Mouse (Mus musculus) thymus, postnatal 0 days (tissue): Measurements from ENCODE around the gene Chga. TPM values are rescaled to one million over a fixed set of nuclear protein-coding genes. Genes with fewer than 3 reads are reported as not detected.
A peak's percentile ranks its signal among the peaks of the same experiment; 100 is the strongest.

Source experiments
- DNase-seq: peaks from one replicate; pipeline ENCODE4 v3.0.0-alpha.2; 2015; ENCODE audit warnings: low spot score
- polyA plus RNA-seq: library from polyadenylated mRNA; unstranded; fragments of >200 nt; fragmentation: Nextera tagmentation; extraction: Ambion mirVana; gene quantifications from 2 replicates; pipeline ENCODE4 v1.2.1, GENCODE M21; 2015

Chga gene
- polyA plus RNA-seq, 1 experiment from 2014 or later: 25.2 TPM

DNA sequence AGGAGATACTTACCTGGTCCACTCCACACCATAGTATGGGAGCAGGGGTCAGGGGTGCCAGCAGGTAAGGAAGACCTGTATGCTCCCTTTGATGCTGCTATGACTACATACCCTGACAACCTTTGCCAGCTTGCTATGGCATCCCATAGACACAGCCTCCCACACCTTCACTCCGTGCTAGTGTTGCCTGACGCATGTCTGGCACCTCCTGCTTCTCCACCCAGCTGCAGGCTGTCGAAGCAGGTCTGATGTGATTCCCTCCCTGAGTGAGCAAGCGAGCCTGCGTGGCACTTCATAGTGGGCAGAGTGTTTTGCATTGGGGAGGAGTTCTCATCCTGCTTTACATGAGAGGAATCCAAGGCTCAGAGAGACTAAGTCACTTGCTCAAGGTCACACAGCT lies 2.6 kb downstream of the Chga start:
- DNase-seq: no peak

DNA sequence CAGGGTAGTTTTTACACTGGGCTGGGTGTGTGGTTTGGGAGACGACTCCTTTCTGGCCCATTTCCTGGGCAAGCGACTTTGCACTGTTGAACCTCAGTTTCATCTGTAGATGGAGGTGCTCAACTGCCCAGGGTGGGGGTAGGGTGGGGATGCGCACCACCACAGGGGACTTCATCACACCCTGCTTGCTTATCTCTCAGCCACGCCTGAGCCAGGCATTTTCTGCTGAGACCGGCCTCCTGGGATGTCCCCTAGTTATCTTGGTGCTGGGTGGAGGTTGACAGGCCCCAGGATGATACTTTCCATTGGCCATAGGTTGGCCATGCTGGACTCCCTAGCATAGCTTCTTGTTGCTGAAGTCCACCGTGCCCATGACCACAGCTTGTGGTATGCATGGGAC lies 10.3 kb downstream of the Chga start:
- DNase-seq: no peak

DNA sequence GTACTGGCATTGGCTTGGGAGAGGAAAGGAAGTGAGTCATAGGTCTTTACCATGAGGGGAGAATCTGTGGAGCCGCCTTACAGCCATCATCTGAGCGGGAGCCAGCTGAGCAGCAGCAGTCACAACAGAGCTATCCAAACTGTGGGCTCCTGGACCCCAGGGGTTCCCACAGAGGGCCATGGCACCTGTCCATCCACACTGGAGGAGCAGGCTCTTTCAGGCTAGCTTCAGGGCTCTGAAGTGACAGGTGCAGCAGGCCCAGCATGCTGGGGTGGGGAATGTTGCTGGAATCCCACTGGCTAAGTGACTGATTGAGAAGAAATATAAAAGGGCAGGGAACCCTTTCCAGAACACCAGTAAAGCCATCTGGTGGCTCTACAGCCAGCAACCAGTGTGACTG lies 12.2 kb downstream of the Chga start:
- DNase-seq: no peak

DNA sequence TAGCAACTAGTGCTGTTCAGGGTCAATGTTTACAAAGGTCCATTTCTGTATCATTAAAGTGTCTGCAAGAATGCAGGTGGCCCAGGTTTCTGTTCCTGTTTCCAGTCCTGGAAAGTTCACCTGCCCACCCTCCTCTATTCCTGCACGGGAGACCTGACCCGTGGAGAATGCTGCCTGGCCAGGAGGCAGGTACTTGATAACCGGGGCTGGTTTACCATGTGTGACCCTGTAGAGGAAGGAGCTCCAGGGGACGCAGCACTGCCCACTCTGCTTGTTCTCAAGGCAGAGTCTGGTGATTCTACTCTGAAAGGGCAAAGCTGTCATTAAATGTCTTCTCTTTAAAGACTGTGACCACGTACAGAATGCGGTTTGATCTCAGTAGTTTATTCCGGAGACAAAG lies 13.4 kb downstream of the Chga start:
- DNase-seq: no peak

DNA sequence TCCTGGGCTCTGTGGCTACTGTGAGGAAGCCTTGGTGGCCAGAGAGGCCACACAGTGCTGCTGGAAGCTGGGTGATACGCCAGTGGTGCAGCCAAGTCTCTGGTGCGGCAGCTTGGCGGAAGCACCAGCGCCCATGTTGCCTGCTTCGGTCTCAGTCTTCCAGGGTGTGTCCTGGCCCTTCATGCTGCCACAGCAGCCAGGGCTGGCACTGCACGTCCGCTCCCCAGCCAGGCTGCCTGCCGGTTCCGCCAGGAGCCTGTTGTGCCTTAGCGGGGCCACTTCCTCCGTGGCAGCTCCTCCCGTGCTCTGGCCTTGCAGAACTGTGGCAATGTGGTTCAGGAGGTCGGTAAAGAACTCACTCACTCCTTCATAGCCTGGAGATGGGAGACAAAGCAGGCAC lies 15.3 kb downstream of the Chga start:
- no peak for DNase-seq

DNA sequence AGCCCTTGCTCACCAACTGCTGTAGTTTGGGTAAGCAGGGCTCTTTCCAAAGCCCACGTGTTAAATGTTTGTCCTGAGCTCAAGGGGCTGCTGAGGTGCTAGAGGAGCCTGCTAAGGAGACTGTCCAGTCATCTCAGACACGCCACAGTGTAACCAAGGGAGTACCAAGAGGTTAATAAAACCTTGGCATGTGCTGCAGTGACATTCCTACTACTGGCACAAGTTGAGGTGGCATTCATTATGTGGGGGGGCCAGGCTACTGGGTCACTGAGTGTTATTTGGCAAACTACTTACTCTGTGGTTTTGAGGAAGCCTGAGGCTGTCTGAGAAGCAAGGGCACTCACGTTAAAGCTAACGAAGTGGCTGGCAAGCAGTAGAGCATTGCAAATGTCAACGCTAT lies 16.0 kb downstream of the Chga start:
- no peak for DNase-seq

DNA sequence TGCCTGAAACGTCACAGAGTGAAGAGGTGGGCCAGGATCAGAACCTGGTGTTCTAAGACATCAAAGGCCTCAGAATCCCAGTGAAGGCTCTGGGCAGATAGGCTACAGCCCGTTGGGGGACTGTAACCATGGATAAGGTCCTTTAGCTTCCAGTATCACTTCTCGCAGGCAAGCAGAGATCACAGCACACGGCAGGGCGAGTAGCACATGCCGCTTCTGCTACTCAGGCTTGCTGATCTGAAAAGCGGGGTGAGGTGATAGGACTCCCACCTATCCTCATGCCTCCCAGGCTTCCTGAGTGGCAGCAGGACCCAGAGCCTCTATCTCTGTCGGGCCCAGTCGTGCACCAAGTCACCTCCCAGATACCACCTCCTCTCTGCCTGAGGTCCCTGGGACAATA lies 16.9 kb downstream of the Chga start:
- DNase-seq: no peak

DNA sequence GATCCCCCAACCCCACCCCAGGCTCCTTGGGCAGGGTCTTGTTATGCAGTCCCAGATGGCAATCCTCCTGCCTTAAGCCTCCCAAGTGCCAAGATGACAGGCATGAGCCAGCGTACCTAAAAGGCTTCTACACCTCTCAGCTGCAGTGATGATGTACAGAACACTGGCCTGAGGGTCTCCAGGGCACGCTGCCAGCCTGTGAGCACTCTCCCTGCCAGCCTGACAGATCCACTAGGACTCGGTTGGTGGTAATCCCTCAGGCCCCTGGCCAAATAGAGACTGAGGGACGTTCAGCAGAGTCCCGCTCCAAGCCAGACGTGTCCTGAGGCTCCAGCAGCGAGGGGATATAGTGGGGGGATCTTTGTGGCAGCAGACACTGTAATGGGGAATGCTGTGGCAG lies 18.3 kb downstream of the Chga start:
- no peak for DNase-seq

DNA sequence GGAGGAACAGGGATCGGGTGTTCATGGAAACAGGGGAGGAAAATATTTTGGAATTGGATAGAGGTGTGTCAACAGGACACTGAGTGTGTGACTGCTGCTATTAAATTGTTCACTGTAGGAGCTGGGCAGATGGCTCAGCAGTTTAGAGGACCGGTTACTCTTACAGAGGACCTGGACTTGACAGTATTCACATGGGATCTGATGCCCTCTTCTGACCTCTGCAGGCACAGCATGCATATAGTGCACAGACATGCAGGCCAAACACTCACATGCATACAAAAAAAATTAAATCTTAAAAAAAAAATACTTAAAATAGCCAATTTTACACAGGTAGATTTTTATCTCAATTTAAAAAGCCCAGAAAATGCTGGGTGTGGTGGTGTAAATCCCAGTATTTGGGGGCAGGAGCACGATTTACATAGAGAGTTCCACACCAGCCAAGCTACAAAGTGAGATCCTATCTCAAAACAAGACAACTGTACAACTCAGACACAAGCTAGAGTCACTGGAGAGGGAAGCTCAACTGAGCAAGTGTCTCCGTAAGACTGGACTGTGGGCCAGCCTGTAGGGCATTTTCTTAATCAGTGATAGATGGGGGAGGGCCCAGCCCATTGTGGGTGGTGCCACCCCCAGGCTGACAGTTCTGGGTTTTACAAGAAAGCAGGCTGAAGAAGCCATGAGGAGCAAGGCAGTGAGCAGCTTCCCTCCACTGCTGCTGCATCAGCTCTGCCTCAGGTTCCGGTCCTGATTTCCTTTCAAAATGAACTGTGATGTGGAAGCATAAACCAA lies 21.0 kb downstream of the Chga start:
- no peak for DNase-seq

DNA sequence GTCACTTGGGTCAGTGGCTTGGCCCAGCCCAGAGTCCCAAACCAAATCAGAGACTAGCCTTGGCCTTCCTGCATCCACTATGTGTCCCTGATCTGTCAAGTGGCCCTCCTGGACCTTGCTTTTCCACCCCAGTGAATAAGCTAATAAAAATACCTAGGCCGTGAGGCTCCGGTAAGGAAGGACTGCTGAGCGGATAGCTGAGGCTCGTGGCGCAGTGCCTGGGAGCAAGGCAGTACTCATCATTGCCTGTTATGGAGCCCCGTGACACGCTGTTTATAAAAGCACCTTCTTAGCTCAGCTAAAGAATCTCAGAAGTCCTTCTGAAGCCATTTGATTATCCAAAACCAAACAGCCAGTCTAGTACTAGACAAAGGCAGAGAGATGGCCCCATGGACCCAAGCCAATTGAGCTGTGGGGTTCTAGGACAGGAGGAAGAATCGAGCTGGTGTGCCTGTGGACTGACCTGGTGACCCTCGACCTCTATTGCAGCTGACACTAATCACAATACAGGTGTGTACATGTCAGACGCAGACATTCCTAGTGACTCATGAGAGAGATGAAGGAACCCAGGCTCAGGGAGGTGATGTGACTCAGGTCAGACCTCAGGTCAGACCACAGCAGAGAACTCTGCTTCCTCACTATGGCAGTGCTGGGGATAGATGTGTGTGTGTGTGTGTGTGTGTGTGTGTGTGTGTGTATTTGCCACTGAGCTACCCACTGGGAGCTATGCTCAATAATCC lies 22.1 kb downstream of the Chga start:
- DNase-seq: no peak

DNA sequence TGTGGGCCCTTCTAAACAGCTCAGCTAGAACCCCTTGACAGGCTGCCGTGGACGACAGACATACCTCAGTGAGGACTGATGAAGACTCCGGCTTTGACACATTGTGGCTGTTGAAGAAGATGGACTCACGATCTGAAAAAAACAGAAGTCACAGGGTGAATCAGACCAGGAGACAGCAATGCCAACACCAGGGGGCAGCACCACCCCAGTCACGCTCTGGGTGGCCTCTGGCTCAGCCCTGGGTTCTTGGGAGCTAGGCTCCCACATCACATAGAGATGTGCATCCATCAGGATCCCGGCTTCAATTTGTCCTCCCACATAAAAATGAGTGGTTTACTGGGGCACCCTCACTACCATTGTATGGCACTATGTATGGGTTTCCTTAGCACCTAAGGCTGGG lies 24.3 kb downstream of the Chga start:
- peak; percentile 70 for DNase-seq

DNA sequence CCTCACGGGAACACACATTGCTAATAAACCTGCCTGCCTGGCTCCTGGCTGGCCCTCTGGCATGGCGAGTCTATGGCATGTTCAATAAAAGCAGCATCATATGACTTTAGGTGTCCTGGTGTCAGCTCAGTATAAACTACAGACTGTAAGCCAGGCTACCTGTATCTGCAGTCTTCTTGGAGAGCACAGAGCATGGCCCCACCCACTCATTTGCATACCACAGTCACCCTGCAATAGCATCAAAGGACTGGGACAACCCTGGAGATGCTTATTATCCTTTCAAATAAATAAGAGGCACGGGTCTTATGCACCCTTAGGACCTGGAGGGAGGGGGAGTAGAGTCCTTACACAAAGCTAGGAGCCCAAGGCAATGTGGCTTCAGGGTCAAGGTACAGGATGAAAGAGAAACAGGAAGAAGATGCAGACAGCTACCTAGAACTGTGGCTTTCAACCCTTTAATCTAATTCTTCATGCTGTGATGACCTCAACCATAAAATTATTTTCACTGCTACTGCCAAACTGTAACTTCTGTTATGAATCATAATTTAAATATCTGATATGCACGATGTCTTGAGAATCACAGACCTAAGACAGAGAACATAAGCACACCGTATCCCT lies 26.9 kb downstream of the Chga start:
- no peak for DNase-seq

DNA sequence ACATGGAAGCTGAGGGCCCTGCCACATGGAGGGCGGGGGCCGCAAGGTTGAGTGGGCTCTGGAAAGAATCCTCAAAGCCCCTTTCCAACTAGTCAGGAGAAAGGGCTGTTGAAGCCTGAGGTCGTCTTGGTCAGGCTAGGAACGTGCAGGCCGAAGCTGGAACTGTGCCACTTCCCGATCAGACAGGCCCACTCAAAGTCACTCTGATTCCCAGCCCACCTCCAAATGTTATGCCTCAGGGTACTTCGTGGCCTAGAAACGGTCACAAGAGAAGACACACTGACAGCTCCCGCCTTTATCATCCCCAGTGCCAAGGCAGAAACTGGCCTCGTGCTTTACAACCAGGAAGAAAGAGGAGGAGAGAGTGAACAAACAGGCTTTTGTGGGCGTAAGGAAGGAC lies 27.7 kb downstream of the Chga start:
- no peak for DNase-seq

DNA sequence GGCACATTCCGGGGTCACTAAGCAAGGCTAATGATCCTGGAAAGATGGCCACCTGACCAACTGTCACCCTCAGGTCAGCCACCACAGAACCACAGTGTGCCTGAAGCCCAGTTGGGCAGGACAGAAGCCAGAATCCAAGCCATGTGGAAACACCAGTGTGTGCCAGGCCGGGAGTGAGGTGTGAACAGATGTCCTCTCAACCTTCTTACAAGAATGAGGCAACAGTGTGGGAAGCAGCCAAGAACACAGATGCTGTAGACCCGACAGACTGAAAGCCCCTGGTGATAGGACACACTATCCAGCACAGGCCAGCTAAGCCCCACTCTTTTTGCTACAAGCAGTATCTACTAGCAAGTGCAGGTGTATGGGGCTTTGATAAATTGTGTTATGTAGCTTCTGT lies 30.6 kb downstream of the Chga start:
- DNase-seq: no peak

DNA sequence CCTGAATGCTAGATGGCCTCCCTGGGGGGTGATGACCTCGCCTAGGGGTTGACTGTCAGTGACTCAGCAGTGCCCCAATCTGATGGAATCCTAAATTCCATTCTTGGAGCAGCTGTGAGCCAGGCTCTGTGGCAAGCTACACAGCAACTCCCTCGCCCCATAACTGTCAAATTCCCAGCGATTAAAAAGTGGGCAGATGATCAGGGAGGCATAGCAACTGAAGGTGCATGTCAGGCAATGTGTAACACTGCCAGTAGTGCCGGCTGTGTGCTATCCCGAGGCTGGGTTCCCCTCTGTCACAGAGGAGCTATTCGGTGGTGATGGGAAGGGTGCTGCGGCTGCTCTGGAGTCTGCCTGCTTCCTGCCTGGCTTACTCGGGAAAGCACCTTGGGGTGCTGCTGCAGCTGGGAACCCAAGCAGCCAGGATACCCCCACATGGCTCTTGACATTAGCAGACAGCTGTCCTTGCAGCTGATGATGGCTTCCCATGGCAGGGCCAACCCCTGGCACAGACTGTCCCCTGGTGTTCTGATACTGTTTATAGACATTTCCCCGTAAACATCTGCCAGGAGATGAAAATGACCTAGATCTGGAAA lies 31.6 kb downstream of the Chga start:
- no peak for DNase-seq

DNA sequence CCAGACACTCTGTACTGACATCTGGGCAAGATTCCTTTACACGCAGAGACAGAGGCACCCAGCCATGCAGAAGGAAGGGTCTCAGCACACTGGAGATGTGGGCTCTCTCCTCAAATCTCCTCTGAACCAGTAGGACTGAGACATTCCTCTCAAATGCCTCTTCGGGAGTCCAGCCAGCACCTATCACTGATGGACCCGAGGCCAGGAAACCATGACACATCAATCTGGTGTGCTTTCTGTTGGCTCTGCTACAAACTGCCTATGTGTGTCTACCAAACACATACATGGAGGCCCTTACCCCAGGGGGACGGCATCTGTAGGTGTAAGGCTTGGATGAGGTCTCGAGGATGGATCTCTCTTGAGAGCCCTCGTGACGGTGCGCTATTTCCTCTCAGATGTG lies 32.3 kb downstream of the Chga start:
- no peak for DNase-seq

DNA sequence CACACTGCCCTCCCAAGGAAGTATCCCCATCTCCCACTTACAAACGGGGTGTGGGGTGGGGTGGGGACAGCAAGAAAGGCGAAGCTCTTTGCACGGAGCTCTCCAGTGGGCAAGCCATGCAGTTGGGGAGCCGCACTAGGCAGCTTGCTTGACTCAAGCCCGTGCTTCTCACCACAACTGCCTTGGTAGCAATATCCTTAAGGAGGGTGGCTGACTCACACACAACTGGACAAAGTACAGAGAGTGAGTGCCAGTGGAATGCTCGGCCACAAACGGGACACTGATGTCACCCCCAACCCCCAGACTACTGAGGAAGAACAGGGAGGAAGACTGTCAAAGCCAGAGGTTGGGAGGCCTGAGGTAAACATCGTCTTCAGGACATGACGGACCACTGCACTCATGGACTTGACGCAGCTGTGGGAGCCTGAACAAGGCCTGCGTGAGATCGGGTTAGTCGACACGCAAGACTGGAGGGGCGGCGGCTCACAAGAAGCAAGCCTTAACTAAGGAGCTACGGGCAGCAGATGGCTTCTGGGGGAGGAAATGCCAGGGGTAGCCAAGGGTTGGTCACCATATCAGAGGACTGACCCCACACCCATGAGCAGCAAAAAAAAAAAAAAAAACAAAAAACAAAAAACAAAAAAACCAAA lies 36.1 kb downstream of the Chga start:
- no peak for DNase-seq

DNA sequence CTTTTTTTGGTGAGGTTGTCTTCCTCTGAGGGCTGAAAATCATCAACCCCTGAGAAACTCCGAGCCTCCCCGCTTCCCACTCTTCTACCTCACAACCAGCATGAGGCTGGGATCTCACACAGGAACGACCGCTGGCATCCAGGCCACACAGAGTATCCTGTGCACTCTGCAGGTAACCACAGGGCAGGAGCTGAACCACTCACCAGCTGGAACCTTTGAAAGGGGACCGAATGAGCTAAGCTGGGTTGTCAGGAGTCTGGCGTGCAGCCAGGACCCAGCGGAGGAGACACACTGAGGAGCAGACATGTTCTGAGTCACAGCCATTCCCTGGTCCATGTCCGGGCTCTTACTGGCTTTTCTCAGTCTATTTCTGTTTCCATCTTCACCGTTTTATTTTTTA lies 38.9 kb downstream of the Chga start:
- DNase-seq: no peak

DNA sequence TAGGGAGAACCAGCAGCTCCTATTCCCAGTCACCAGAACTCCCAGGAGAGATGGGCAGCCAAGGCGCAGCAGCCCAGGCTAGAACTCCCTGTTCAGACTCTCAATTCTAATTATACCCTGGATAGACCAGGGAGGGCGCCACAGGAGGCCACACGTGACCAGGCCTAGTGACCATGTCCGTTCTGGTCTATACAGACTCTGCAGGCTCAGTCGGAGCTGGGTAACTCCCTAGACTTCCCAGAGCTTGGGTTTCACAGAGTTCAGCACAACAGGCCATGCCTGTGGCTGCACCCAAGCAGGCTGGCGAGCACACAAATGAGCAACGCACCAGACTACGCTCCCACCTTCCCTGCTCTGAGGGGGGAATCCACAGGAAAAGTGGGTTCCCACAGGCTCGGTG lies 39.9 kb downstream of the Chga start:
- DNase-seq: no peak

DNA sequence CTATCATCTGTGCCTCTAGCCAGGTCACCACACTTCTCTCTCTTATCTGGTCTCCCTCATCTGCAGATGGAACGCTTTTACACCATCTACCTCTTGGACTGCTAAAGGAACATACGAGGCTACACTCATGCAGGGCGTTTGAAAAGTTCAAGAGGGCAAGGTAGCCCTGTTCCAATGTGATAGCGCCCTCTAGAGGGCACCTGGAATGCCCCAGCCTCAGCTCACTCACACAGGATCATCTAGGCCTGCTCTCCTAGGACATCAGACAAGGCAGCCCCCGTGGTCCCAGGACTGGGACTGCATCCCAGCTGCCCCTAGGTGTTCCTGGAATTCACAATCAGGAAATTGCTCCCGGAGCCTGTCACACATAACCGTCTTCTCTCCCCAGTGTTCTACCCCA lies 41.6 kb downstream of the Chga start:
- peak; percentile 25 for DNase-seq

DNA sequence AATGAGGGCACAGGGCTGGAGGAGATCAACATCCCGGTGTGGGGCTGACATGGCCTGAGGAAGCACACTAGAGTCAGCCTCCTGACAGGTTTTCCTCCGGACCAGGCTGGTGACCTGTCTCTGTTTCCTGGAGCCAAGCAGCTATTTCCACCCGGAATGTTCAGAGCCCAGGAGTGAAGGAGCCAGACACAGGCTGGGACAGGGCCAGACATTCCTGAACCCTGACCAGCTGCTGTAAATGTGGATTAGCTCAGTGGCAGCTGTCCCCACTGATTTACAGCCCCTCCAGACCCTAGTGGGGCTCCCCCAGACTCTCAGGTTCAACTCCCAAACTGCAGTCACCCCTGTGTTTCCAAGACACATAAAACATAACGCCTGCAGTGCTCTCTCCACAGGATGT lies 42.7 kb downstream of the Chga start:
- DNase-seq: no peak

DNA sequence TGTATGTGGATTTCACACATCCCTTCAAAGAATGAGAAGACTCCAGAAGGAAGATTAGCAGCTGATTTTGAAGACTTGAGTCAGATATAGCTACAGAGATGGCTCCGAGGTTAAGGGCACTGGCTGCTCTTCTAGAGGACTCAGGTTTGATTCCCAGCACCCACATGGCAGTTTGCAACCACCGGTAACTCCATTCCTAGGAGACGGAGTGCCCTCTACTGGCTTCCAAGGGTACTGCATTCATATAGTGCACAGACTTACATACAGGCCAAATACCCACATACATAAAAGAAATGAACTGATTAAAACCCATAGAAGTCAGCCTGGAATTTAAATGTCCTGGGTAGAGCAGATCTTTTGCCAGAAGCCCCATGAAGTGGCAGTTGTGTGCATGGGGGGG lies 43.8 kb downstream of the Chga start:
- DNase-seq: no peak
